Mouse (Mus musculus) heart, adult 8-10 months (tissue): ENCODE data around the gene Nrp2. TPM values are rescaled to one million over a fixed set of nuclear protein-coding genes. Genes with fewer than 3 reads are reported as not detected.

Experiments used
- DNase-seq: peaks from one replicate; pipeline ENCODE4 v3.0.0; 2022; ENCODE audit warnings: low spot score
- total RNA-seq, 4 experiments: library from RNA; stranded (reverse); gene quantifications; 2 replicates each; pipeline ENCODE4 v1.2.4; 2022

The Nrp2 gene
- total RNA-seq, 4 experiments from 2014 or later: 13.2 to 30.0 (median 26.7) TPM

DNA sequence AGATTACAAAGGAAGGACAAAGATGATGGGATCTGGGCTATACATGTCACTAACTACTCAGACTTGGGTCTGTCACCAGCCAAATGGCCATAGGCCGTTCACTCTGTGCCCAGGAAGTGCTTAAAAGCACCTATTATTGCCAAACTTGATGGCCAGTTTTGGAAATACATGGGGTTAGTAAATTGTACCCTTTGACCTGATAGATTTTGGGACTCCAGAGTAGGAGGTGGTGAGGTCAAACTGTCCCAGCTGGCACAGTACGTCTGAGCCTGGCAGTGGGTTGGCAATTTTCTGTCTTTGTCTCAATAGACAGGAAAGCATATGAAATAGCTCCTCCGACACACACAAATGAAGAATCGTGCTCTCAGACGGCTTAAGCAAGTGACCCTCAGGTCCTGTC is 20.8 kb downstream of the Nrp2 start:
- no peak for DNase-seq

DNA sequence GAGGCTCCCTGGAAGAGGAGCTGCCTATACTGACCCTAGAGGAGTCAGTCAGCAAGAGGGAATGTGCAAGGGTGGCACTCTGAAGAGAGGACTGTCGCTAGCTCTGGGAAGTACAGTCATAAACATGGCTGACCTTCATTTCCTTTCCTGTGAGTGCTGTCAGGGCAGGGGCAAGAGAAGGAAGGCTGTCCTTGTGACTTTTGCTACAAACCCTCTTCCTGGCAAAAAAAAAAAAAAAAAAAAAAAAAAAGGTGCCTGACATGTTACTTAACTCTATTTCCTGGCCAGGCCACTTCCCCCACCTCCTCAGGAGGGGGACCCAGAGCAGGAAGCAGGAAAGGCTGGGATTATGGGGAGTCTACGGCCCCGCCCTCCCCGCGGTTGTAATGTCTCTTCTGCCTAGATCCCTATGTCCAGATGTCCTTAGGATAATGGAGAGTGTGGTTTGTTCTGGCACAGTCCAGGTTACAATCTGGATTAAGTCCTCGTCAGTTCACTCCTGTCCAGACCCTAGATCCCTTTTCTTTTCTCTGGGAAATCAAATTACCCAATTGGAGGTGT is 21.5 kb downstream of the Nrp2 start:
- DNase-seq: peak; percentile 75

DNA sequence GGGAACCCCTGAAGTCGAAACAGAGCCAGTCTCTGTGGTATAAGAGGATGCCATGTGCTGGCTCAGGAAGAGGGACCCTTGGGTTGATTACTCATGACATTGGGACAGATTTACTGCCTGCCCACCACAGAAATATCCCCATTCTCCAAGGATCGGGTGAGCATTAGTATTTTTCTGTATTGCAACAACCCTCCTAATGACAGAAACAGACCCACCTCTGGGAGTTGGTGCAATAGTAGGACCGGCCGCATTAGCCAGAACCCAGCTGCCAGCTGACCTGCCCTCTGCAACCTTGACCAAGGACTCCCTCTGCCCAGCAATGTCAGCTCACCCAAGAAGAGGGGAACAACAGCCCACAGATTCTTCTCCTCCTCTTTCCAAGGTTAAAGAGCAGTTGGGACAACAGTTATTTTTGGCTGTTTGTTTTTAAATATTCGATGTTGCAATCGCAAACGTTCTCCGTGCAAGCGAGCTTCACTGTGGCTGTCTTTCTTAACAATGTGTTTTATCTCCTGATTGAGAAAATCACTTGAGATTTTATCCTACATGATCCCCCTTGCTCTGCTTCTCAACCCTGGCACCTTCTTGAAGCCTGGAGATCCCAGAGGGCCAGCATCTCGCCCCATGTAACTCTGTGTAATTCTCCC is 22.1 kb downstream of the Nrp2 start:
- DNase-seq: no peak

DNA sequence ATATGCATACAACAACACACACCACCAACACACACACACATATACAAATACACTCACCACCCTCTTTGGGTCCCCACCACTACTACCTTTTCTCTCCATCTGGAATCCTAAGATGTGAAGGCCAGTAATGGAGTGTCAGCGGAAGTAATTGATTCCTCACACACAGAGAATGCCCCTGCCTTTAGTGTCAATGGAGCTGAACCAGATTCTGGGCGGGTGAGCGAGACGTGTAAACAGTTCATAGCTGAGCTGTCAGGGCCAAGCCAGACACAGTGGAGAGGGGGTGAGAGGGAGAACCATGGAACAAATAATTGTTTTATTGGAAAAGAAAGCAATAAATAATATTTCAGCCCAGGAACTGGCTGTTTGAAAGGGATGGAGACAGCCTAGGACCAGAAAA is 24.1 kb downstream of the Nrp2 start:
- no peak for DNase-seq

DNA sequence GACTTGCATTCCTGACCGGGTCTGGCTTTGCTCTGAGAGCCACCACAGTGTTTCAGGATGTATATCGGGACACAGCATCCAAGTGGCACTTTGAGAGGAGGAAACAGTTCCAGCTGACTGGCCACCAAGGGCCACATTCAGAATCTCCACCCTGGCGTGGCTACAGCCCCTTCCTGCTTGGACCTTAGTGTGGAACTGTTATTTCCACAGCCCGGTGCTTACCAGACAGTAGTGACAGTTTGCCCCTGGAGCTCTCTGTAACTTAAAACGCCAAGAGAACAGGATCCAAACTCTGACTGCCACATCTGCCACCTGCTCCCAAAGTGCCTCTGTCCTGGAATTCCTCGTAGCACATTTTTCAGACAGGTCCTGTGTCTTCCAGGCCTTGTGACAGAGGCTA is 25.3 kb downstream of the Nrp2 start:
- DNase-seq: no peak

DNA sequence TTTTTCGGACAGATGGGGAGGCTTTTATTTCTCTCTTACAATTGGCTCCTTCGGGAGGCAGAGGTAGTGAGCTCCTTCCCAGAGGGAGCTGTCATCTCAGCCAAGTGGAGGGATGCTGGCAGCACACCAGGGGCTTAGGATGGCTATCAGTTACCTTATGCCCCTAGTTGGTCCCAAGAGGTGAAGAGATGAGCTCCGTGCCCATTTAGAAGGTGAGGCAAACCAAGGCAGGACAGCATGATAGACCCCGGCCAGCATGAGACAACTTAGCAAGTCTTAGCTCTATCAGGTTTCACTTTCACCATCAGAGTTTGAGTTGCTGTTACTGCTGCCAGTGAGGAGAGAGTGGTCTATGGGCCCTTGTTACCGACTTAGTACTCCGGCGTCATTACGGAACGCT is 25.8 kb downstream of the Nrp2 start:
- no peak for DNase-seq

DNA sequence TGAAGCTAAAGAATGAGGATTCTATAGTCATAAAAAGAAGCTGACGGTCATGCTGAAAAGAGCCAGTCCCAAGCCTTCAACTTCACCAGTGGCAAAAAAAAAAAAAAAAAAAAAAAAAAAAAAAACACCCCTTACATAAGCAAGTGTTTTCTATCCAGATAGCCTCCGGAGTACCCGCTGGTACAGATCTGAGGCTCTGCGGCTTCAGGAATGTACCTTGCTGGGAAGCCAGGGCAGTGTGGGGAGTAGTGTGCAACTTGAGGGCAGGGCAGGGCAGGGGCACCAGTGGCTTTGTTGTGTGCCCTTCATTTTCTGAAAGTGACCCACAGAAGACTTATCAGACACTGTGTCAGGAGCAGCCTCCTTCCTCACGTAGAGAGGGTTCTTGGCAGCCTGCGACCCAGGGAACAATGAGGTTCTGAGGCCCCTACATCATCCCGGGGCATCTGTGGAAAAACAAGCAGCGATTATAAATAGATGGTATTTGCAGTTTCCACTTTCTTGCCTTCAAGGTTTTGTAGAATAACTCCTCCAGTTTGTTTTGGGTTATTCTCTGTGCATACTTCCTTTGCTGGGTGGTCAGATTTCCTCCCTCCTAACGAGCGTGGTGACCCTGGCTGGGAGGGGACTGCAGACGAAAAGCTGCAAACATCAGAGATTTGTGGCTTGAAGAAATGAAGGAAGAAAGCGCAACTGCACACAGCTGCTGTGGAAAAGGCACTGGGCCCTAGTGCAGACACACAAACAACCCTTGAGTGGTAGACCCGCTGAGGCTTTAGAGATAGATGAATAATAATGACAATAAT is 26.5 kb downstream of the Nrp2 start:
- DNase-seq: no peak

DNA sequence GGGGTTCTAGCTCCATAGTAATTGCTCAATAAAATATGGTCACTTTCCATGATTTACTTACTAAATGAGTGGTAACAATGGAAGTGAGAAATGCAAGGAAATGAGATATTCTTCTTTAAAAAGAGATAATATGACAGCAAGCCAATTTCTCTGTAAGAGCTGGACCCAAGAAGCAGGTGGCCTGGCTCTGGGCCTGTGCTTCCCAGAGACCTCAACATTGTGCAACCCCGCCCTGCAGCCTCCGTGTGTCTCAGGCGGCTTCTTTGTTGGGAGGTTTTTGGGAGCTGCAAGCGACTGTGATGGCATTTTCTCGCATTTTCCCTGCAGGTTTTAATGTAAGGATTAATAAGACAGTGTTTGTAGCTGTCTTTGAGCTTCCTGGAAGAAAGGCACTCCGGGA is 29.0 kb downstream of the Nrp2 start:
- no peak for DNase-seq

DNA sequence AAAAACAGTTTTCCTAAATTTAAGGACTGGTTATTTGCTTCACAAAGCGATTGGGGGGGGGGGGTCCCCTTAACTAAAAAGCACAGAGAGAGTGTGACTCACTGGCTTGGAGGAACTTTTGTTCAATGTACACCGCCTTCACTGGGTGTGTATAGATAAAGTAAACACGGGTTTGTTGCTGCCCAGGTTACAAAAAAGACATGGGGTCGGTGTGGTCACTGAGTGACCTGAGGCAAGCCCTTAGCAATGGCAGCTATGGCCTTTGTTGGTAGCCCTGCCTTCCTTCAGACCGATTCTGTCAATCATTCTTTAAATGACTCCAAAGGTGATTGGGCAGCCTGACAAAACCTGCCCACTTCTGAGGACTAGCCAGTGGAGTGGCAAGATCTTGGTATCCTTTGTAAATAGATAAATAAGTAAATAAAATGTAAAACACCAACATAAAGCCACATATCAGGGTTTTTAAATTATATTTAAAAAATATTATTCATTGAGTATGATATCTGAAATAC is 31.4 kb downstream of the Nrp2 start:
- DNase-seq: no peak

DNA sequence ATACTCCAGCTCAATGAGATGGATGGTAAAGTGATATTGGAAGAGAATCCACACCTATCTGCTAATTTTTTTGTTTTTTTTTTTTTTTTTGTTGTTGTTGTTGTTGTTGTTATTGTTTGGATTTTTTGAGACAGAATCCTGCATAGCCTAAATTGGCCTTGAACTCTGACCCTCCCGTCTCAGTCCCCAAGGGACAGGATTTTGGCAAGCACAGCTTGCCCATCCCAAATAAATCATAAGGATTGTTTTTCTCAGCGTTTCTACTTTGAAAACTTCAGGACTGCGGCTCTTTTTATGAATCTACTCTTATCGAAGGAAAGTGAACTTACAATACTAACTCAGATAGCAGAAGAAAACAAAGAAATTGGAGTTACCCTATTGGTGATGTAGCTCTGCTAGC is 31.9 kb downstream of the Nrp2 start:
- no peak for DNase-seq

DNA sequence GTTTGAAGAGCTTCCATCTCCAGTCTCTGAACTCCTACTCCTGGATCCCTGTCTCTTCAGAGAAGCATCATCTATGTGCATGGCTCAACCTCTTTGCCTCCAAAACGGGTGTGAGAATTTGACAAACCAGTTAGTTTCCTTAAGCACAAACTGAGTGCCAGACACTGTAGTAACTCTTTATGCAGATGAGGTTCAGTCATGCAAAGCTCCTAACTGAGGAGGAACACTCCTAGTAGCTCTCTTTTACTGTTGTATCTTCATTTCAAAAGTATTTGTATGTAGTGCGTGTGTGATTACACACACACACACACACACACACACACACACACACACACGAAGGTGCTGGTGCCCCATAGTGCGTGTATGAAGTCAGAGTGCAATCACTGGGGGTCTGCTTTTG is 32.8 kb downstream of the Nrp2 start:
- no peak for DNase-seq

DNA sequence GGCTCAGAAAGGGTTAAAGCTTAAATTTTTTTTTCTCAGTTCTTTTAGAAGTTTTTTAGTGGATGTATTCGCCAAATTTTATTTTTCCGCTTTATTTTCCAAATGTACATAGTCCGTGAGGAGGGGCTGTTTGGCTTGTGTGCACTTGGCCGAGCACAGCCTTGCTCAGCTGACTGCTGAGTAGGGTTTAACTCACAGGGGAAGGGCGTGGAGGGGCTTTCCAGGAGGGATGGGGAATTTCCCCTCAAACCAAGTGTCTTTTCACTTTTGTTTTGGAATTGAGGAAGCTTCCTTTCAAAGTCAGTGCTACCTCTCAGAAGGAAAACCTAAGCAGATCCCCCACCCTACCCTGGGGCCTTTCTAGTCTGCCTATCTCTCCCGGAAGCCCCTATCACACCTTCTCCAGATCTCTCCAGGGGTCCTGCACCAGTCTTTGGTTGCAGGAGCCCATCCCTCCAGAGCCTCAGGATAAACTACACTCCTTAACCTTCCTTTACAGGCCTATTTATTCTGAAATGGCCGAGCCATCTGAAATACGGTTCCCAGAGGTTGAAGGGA is 33.4 kb downstream of the Nrp2 start:
- no peak for DNase-seq

DNA sequence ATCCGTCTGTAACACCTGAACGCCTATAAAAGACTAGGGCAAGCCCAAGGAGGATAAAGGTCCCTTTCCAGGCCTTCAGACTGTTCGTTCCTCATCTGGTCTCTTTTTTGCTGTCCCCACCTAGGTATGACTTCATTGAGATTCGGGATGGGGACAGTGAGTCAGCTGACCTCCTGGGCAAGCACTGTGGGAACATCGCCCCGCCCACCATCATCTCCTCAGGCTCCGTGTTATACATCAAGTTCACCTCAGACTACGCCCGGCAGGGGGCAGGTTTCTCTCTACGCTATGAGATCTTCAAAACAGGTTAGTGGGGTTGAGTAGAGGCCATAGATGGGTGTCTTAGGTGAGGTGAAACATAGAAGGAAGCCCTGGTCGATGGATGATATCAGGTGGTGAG is 35.1 kb downstream of the Nrp2 start:
- no peak for DNase-seq

DNA sequence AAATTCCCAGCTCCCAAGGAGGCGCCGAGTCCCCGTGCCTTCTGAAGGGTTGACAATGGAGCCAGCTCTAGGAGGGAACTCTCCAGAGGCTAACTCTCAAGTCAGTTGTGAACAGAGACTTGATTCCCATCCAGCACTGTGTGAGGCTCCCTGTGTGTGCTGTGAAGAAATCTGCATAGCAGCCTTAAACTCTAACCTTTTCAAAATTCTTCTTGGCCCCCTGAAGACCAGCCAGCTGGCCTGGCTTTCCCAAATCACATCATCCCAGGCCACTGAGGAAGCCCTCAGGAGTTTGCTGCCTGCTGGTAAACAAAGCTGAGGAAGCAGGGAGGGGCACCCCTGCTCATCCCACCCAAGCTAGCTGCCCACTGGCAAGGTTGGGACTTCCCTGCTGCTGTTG is 39.0 kb downstream of the Nrp2 start:
- no peak for DNase-seq

DNA sequence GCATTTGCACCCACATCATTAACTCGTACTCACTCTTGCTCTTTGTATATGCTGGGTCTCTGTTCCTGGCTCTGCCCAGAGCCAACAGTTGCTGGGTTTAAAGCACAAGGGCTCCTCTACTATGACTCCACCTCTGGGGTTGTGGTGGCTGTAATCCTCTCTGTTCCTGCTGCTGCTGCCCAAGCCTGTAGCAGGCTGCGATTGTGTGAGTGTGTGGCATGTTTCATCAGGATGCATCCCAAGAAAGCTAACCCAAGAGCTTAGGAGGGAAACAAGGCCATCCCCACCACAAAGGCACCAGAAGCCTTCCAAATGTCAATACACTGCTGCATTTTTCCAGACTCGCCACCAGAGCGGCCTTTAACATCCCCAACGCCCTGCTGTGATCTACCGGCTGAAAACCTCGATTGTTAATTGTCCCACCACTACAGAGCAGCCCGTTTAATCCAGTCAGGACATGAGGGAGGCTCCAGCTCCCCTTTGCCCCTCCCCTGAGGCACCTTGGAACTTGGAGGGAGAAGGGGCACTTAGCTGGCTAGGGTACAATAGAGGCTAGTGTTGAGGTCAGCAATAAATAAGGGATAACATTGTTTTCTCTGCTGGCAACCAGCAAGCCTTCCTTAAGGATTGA is 40.1 kb downstream of the Nrp2 start:
- DNase-seq: no peak

DNA sequence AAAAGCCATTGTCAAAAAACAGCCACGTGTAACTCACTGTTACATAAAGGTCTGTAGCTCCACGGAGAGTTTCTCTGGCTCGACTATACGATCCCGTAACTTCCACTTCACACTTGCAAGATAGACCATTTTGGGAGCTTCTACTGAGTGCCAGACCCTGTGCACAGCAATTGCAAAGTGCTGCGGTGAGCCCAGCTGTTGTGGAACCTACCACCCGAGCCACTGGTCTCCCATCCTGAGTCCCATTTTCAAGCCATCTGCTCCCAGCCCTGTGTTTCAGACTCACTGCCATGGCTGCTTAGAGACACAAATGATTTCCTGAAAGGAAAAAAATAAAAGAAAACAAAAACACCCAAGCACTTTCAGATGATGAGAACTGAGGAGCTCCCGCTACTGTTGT is 42.8 kb downstream of the Nrp2 start:
- DNase-seq: no peak

DNA sequence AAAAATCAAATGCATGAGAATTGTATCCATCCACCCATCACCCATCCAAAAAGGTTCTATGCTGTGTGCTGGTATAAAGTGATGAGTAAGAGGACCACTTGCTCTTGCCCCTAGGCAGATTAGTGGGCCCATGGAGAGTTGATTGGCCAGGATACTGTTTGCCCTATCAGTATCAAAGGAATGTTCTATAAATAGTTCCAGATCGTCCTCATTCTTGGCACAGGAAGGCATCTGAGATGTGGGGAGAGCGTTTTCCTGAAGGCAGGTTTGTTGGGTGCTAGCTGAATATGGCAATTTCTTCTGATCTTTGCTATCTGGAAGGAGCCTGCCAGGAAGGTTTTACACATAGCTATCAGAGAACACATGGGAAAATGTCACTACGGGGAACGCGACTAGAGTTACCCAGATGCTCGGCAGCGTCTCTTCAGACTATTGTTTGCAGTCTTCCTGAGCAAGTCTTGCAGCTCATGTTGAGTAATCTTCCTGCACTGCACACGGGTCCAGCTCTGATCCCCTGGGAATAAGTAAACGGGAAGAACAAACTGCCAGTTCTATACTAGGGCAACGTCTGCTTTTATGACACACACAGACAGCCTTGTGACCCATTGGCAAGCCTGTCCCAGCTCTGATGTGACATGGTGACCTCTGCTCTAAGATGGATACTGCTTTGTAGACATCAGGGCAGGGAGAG is 44.5 kb downstream of the Nrp2 start:
- peak; percentile 73 for DNase-seq

DNA sequence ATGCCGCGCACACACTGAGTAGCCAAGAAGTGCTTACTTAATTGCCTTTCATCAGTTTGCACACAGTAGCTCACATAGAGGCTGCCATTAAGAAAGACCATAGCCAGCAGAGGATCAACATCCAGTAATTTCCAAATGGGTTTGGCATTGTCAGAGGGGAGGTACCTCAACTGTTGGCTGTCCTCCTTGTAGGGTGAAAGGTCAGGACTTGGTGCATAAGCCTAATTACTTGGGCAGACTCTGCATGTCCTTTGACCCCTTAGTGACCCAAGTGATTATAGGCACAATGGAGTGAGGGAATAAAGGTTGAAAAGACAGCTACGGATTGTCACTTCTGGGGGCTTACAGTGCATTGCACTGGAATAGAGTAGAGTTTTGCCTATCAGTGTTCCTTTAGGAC is 45.3 kb downstream of the Nrp2 start:
- no peak for DNase-seq

DNA sequence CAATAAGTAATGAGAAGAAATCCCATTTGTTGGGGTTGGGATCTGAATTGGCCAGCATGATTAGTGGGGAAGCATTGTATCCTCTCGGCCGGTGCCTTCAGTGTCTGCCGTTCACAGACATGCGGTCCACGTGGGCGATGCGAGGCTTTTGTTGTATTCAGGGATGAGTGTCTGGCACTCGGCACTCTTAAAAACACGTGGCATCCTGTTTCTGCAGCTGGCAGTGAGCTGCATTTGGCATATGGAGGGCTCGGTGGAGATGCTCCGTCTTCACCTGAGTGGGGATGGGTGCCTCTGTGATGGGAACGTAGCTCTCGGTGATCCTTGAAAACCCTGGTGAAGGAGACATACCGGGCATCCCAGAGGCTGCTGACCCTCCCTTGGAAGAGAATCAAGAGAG is 46.6 kb downstream of the Nrp2 start:
- no peak for DNase-seq

DNA sequence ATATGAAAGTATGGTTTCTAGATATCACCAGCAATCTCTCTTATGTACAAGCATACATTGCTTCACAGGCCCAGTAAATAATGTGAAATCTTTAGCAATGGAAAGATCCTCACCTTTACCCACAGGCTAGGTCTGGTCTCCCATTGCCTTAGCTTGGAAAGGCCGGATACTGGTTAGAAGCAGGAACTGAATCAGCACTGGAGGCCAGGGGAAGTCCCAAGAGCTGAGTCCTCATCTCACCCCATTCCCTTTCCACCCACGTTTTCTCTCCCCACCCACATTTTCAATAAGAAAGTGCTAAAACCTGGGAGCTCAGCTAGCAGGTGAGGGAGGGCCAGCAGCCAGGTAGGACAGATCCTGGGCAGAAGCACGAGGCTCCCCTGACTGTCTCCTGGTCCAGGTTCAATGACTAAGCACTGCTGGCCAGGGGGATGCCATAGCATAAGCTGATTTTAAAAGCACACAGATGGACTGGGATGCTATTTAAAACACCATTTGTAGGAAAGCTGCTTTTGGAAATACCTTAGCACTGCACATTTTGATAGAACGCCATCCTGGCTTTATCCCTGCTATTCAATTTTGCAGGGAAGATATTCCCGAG is 47.4 kb downstream of the Nrp2 start:
- peak; percentile 58 for DNase-seq
